Mouse (Mus musculus) heart, postnatal 0 days (tissue): ENCODE data around the gene Pcbp3.

Source experiments
- CTCF ChIP-seq: IDR thresholded peaks from 2 replicates; pipeline ENCODE4 v1.5.1; 2016; ENCODE audit warnings: antibody characterized with exemption, control low read depth, low read depth
- EP300 ChIP-seq: IDR thresholded peaks from 2 replicates; pipeline ENCODE4 v1.6.1; 2016; ENCODE audit warnings: antibody characterized with exemption, low read depth

DNA sequence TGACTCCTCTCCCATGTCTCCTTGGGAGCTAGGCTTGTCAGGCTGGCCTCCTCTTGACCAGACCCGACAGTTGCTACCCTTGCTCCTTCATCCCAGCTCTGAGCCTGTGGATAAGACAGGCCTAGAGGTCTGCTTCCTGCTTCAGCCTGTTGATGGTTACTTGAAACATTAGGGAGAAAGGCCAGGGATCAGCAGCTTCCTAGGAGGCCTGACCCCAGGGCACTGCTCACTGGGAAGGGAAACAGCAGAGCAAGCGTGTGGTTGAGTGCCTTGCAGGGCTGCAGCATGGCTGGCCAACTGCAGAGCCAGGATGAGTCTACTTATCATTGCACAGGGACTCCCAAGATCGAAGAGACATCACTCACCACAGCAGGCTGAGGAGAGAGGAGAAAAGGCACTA is 249.2 kb downstream of the Pcbp3 start:
- TF ChIP-seq CTCF (no peak), EP300 (no peak)
